Mouse (Mus musculus): ENCODE data around the gene Lrp1. TPM values are rescaled to one million over a fixed set of nuclear protein-coding genes. Genes with fewer than 3 reads are reported as not detected.

Lrp1 gene
- polyA plus RNA-seq, 1 experiment from 2014 or later = 31.2 TPM

GRCm38 (mm10) chr10:127587776-127588175, 33.2 kb downstream of the Lrp1 start:
- no peak overlapping the region for H3K4me2 ChIP-seq
- no peak overlapping the region for H3K27ac ChIP-seq
- WGBS = 81% methylated on average over 8 of the region's 8 CpGs
- no peak for ATAC-seq (replicated peaks; ENCODE audit: insufficient number of reproducible peaks, insufficient read depth, low FRiP score, low read depth)
- H3K9ac ChIP-seq = no peak overlapping the region
- H3K4me3 ChIP-seq = no peak overlapping the region
- H3K27me3 ChIP-seq = no peaks in the 10 kb centered on the region
- H3K9me3 ChIP-seq (replicated peaks) = no peaks in the 10 kb centered on the region
- H3K36me3 ChIP-seq = peaks cover 6% of the 10 kb centered on the region; the same call in 1 of the 2 replicates
- peaks cover 13% of the 10 kb centered on the region for H3K4me1 ChIP-seq (replicated peaks)

GRCm38 (mm10) chr10:127586209-127586608, 34.7 kb downstream of the Lrp1 start:
- WGBS = 78% methylated on average over 4 of the region's 4 CpGs
- H3K27me3 ChIP-seq = no peaks in the 10 kb centered on the region
- no peak overlapping the region for H3K9ac ChIP-seq
- H3K4me2 ChIP-seq = no peak overlapping the region
- ATAC-seq (replicated peaks; ENCODE audit: insufficient number of reproducible peaks, insufficient read depth, low FRiP score, low read depth) = no peak
- H3K27ac ChIP-seq = no peak overlapping the region
- peaks cover 5% of the 10 kb centered on the region for H3K4me1 ChIP-seq (replicated peaks)
- H3K4me3 ChIP-seq = no peak overlapping the region
- peaks cover 11% of the 10 kb centered on the region; the same call in 1 of the 2 replicates for H3K36me3 ChIP-seq
- no peaks in the 10 kb centered on the region for H3K9me3 ChIP-seq (replicated peaks)

- Histone ChIP-seq H3K9ac (no peak overlapping the region), H3K27me3 (no peaks in the 10 kb centered on the region), H3K4me1 (replicated peaks) (no peaks in the 10 kb centered on the region), H3K36me3 (peaks cover 11% of the 10 kb centered on the region; the same call in 1 of the 2 replicates), H3K4me3 (no peak overlapping the region), H3K4me2 (no peak overlapping the region), H3K9me3 (replicated peaks) (no peaks in the 10 kb centered on the region), H3K27ac (no peak overlapping the region)
- no peak for ATAC-seq (replicated peaks; ENCODE audit: insufficient number of reproducible peaks, insufficient read depth, low FRiP score, low read depth)
- WGBS = 76% methylated on average over 2 of the region's 2 CpGs
Observed at GRCm38 (mm10) chr10:127585598-127585997, 35.4 kb downstream of the Lrp1 start.

- no peaks in the 10 kb centered on the region for H3K9me3 ChIP-seq (replicated peaks)
- WGBS = 79% methylated on average over 8 of the region's 8 CpGs
- no peak overlapping the region for H3K9ac ChIP-seq
- no peak overlapping the region for H3K27ac ChIP-seq
- H3K36me3 ChIP-seq = peaks cover 5% of the 10 kb centered on the region; the same call in 1 of the 2 replicates
- H3K4me2 ChIP-seq = no peak overlapping the region
- no peak overlapping the region for H3K4me3 ChIP-seq
- H3K27me3 ChIP-seq = no peaks in the 10 kb centered on the region
- no peak for ATAC-seq (replicated peaks; ENCODE audit: insufficient number of reproducible peaks, insufficient read depth, low FRiP score, low read depth)
- H3K4me1 ChIP-seq (replicated peaks) = no peaks in the 10 kb centered on the region
Observed at GRCm38 (mm10) chr10:127583649-127584048, 37.3 kb downstream of the Lrp1 start.

GRCm38 (mm10) chr10:127581291-127581690, 39.7 kb downstream of the Lrp1 start:
- H3K27ac ChIP-seq = no peak overlapping the region
- H3K4me1 ChIP-seq (replicated peaks) = peaks cover 4% of the 10 kb centered on the region; the same call in 1 of the 2 replicates
- no peak overlapping the region for H3K4me3 ChIP-seq
- 73% methylated on average over 9 of the region's 9 CpGs for WGBS
- no peak overlapping the region for H3K4me2 ChIP-seq
- no peaks in the 10 kb centered on the region for H3K27me3 ChIP-seq
- no peaks in the 10 kb centered on the region for H3K9me3 ChIP-seq (replicated peaks)
- peaks cover 5% of the 10 kb centered on the region; the same call in 1 of the 2 replicates for H3K36me3 ChIP-seq
- no peak for ATAC-seq (replicated peaks; ENCODE audit: insufficient number of reproducible peaks, insufficient read depth, low FRiP score, low read depth)
- H3K9ac ChIP-seq = no peak overlapping the region

DNA sequence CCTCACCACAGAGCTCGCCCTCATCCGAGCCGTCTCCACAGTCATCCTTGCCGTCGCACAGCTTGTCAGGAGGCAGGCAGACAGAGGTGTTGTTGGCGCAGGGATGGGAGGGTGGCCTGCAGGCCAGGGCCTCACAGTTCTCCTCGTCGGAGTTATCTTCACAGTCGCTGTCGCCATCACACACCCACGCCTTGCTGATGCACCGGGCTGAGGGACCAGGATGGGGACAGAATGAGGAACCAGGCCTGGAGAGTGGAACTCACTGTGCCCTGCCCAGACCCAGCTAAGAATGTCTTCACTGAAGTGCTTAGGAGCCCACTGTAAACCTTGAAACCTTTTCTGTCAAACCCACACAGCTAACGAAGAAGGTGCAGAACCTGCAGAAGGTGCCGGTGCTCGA, 43.0 kb downstream of the Lrp1 start:
- H3K9me3 ChIP-seq (replicated peaks) = no peaks in the 10 kb centered on the region
- H3K9ac ChIP-seq = no peak overlapping the region
- no peak overlapping the region for H3K4me3 ChIP-seq
- ATAC-seq (replicated peaks; ENCODE audit: insufficient number of reproducible peaks, insufficient read depth, low FRiP score, low read depth) = no peak
- H3K36me3 ChIP-seq = peaks cover 14% of the 10 kb centered on the region
- H3K27ac ChIP-seq = no peak overlapping the region
- peaks cover 4% of the 10 kb centered on the region; the same call in 1 of the 2 replicates for H3K4me1 ChIP-seq (replicated peaks)
- WGBS = 75% methylated on average over 15 of the region's 15 CpGs
- H3K27me3 ChIP-seq = no peaks in the 10 kb centered on the region
- H3K4me2 ChIP-seq = no peak overlapping the region

GRCm38 (mm10) chr10:127577156-127577555, 43.8 kb downstream of the Lrp1 start:
- WGBS = 81% methylated on average over 9 of the region's 9 CpGs
- no peaks in the 10 kb centered on the region for H3K27me3 ChIP-seq
- no peak overlapping the region for H3K4me3 ChIP-seq
- H3K9ac ChIP-seq = no peak overlapping the region
- no peak for ATAC-seq (replicated peaks; ENCODE audit: insufficient number of reproducible peaks, insufficient read depth, low FRiP score, low read depth)
- no peak overlapping the region for H3K4me2 ChIP-seq
- peaks cover 22% of the 10 kb centered on the region for H3K36me3 ChIP-seq
- no peaks in the 10 kb centered on the region for H3K9me3 ChIP-seq (replicated peaks)
- H3K4me1 ChIP-seq (replicated peaks) = peaks cover 4% of the 10 kb centered on the region; the same call in 1 of the 2 replicates
- no peak overlapping the region for H3K27ac ChIP-seq

DNA sequence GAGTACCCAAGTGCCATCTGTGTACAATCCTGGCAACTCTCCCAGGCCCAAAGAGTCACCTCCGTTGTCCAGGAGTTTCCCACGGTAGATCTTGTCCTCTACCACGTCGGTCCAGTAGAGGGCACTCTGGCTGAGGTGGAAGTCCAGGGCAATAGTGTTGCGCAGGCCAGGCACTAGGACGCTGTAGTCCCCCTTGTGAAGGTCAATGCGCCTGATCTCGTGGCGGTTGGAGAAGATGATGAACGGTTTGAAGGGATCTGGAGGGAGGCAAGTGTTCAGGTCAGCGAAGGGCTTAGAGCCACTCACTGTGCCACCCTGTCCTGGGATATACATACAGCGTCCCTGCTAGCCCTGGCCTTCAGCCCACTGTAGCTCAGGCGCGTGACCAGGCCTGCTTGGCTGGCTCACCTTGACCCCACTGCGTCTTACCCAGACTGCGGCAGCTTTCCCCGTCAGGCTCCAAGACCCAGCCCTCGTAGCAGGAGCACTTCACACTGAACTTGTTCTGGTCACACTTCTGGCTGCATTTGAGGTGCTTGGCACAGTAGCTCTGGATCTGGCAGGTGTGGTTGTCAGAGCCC, 44.5 kb downstream of the Lrp1 start:
- H3K4me3 ChIP-seq = no peak overlapping the region
- no peak overlapping the region for H3K4me2 ChIP-seq
- H3K4me1 ChIP-seq (replicated peaks) = peaks cover 4% of the 10 kb centered on the region; the same call in 1 of the 2 replicates
- H3K9me3 ChIP-seq (replicated peaks) = no peaks in the 10 kb centered on the region
- H3K27me3 ChIP-seq = no peaks in the 10 kb centered on the region
- 56% methylated on average over 18 of the region's 18 CpGs for WGBS
- no peak overlapping the region for H3K9ac ChIP-seq
- no peak overlapping the region for H3K27ac ChIP-seq
- ATAC-seq (replicated peaks; ENCODE audit: insufficient number of reproducible peaks, insufficient read depth, low FRiP score, low read depth) = no peak
- H3K36me3 ChIP-seq = peaks cover 19% of the 10 kb centered on the region

- H3K27ac ChIP-seq = no peak overlapping the region
- no peak overlapping the region for H3K9ac ChIP-seq
- peaks cover 22% of the 10 kb centered on the region for H3K36me3 ChIP-seq
- H3K4me2 ChIP-seq = no peak overlapping the region
- 81% methylated on average over 7 of the region's 7 CpGs for WGBS
- no peak for ATAC-seq (replicated peaks; ENCODE audit: insufficient number of reproducible peaks, insufficient read depth, low FRiP score, low read depth)
- H3K27me3 ChIP-seq = no peaks in the 10 kb centered on the region
- no peak overlapping the region for H3K4me3 ChIP-seq
- H3K4me1 ChIP-seq (replicated peaks) = peaks cover 4% of the 10 kb centered on the region; the same call in 1 of the 2 replicates
- H3K9me3 ChIP-seq (replicated peaks) = no peaks in the 10 kb centered on the region
Observed at GRCm38 (mm10) chr10:127575741-127576140, 45.2 kb downstream of the Lrp1 start.

DNA sequence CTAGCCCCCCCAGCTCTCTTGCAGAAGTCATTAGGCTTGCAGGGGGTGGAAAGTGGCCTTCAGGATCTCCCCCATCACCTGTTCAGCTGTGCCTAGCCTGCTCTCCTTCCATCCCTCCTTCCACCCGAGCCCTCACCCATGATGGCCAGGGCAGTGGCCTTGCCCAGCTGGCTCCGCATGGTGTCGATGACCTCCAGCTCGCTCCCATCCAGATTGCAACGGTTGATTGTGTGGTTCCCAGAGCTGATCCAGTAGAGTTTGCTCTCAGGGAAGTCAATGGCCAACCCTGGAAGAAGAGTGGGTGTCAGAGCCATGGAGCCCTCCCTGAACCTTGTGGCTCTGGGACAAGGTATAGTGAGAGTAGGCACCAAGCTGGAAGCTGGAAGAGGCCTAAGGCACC, 48.7 kb downstream of the Lrp1 start:
- H3K9ac ChIP-seq = no peak overlapping the region
- ATAC-seq (replicated peaks; ENCODE audit: insufficient number of reproducible peaks, insufficient read depth, low FRiP score, low read depth) = no peak
- no peaks in the 10 kb centered on the region for H3K9me3 ChIP-seq (replicated peaks)
- peaks cover 26% of the 10 kb centered on the region for H3K36me3 ChIP-seq
- no peaks in the 10 kb centered on the region for H3K27me3 ChIP-seq
- H3K4me2 ChIP-seq = no peak overlapping the region
- no peak overlapping the region for H3K4me3 ChIP-seq
- H3K27ac ChIP-seq = no peak overlapping the region
- WGBS = 88% methylated on average over 5 of the region's 5 CpGs
- H3K4me1 ChIP-seq (replicated peaks) = peaks cover 8% of the 10 kb centered on the region

GRCm38 (mm10) chr10:127570937-127571641, 49.9 kb downstream of the Lrp1 start:
- Histone ChIP-seq H3K4me1 (replicated peaks) (peaks cover 5% of the 10 kb centered on the region; the same call in 1 of the 2 replicates), H3K36me3 (peaks cover 31% of the 10 kb centered on the region), H3K9ac (no peak overlapping the region), H3K4me2 (no peak overlapping the region), H3K4me3 (no peak overlapping the region), H3K27ac (no peak overlapping the region), H3K9me3 (replicated peaks) (no peaks in the 10 kb centered on the region), H3K27me3 (no peaks in the 10 kb centered on the region)
- no peak for ATAC-seq (replicated peaks; ENCODE audit: insufficient number of reproducible peaks, insufficient read depth, low FRiP score, low read depth)
- 86% methylated on average over 17 of the region's 17 CpGs for WGBS

All from heart, embryonic 15.5 days (tissue).